Mouse (Mus musculus) adrenal gland, postnatal 14 days (tissue): Measurements from ENCODE around the gene C1qtnf2. TPM values are rescaled to one million over a fixed set of nuclear protein-coding genes. Genes with fewer than 3 reads are reported as not detected.

ENCODE experiments used
- DNase-seq: peaks from one replicate; pipeline ENCODE4 v3.0.0; 2021; ENCODE audit warnings: mixed read lengths
- total RNA-seq: library from RNA; stranded (reverse); gene quantifications from 2 replicates; pipeline ENCODE4 v1.2.3, GENCODE M21; 2021

The C1qtnf2 gene
- total RNA-seq, 1 experiment from 2014 or later, result 9.3 TPM

DNA sequence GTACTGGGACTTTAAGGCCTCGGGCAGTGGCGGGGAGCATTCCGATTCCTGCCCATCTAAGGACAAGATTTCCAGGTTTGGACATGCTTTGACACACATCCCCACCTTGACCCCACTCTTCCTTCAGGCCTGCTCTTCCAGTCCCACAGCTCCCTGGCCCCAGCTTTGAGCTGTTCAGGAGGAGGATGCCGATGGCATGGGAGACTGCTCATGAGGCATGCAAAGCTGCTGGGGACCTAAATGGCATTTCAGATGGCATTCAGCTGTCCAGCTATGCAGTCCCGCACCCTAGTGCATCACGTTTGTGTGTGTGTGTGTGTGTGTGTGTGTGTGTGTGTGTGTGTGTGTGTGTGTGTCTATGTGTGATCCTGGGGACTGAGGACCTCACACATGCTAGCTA is 63.0 kb downstream of the C1qtnf2 start:
- DNase-seq, result no peak

DNA sequence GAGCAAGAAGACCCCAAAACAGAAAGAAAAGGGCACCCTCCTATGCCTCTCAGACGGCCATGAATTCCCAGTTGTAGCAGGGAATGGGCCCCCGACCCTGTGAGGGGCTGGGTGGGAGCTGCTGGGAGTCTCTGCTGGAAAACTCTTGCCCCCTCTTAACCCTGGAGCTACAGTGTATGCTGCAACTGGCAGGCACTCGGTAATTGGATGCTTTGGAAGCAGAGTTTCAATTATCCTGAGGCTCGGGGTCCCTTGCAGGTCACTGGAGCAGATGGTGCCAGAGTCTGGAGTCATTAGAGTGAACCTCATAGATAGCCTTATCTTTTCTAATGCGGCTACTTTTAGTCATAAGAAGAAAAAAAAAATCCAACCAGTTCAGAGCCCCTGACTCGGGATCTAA is 65.8 kb downstream of the C1qtnf2 start:
- no peak for DNase-seq

Other genes with a start within 250 kb of the C1qtnf2 start
- 48.0 and 48.2 TPM in 2 replicates for gene Pttg1, start 48.0 kb upstream of the C1qtnf2 start, total RNA-seq
- gene Slu7, start 40.5 kb upstream of the C1qtnf2 start, total RNA-seq, result 39.9 and 43.4 TPM in 2 replicates
- 5.0 and 7.7 TPM in 2 replicates for gene Ccnjl, start 54.5 kb downstream of the C1qtnf2 start, total RNA-seq
- 1.6 and 1.7 TPM in 2 replicates for gene 4933415A04Rik, start 112.8 kb downstream of the C1qtnf2 start, total RNA-seq
- gene Fabp6, start 127.3 kb downstream of the C1qtnf2 start, total RNA-seq, result not detected in 2 replicates
- gene Pwwp2a, start 207.7 kb downstream of the C1qtnf2 start, total RNA-seq, result 33.0 and 37.4 TPM in 2 replicates